Mouse (Mus musculus) kidney, postnatal 10 days (tissue): ENCODE data around the gene Otulin.

Source experiments
- DNase-seq: peaks from one replicate; pipeline ENCODE4 v3.0.0; 2021; ENCODE audit warnings: mixed read lengths

The Otulin gene

DNA sequence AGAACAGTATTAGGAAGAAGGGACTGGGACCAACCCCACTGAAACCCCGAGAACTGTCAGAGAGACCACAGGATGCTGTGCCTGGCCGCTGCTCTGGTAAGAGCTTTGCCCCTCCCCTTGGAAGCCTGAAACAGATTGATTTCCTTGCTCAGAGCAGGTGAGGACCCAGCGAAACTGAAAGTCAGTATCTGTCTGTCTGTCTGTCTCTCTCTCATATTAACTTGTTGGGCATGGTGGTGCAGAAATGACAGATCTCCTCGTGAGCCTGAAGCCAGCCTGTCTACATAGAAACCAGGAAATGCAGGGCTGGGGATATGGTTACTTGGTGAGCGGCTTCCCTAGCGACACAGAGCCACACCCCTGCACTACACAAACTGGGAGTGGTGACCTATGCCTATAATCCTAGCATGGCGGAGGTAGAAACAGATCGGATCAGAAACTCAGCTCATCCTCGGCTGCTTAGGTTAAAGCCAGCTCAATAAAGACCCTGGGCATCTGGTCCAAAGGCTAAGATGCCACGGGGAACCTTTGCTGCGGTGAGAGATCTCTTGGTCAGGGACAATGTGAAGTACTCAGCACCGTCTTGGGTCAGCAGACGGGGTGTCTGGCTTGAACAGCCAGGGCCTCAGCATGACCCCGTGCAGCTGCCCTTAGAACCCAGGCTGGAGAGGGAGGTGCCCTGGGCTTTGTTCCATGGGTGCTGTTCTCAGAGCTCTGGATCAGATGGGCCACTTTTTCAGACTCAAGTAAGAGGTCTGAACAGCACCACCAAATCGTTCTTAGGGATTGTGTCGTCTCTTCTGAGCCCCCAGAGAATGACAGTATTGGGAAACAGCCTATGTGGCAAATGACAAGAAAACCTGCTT lies 52.3 kb downstream of the Otulin start:
- no peak for DNase-seq

DNA sequence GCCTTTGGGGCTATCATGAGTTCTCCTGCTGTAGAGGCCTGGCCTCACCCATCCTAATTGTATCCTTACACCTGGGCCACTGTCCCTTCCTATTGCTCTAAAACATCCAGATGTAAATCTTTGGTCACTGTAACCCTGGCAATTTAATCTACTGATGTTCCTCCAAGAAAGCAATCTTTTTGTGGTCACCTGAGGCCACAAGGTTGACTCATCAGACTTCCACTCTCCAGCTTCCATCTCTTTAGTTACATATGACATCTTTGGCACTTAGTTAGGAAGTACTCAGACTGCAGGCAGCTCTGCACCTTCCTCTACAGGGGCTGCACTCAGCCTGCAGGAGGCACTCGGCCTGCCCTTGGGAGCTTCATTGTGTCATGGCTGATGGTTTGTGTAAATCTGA lies 53.6 kb downstream of the Otulin start:
- no peak for DNase-seq

DNA sequence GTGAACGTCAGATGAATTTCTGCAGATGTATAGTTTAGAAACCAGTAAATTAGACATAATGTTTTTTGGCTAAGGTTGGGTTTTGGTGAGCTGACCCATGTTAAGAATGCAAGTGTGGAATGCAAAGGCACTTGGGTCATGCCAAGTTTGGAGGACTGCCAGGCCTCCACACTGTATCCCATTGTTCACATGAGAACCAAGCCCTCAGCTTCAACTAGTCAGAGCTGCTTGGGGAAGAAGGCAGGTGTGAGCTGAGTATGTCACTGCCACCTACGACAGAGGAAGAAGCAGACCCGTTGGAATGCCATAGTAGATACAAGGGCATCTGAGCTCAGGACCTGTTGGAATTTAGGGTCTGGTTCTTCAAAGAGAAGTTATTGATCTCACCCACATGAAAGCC lies 54.6 kb downstream of the Otulin start:
- peak; percentile 30 for DNase-seq

DNA sequence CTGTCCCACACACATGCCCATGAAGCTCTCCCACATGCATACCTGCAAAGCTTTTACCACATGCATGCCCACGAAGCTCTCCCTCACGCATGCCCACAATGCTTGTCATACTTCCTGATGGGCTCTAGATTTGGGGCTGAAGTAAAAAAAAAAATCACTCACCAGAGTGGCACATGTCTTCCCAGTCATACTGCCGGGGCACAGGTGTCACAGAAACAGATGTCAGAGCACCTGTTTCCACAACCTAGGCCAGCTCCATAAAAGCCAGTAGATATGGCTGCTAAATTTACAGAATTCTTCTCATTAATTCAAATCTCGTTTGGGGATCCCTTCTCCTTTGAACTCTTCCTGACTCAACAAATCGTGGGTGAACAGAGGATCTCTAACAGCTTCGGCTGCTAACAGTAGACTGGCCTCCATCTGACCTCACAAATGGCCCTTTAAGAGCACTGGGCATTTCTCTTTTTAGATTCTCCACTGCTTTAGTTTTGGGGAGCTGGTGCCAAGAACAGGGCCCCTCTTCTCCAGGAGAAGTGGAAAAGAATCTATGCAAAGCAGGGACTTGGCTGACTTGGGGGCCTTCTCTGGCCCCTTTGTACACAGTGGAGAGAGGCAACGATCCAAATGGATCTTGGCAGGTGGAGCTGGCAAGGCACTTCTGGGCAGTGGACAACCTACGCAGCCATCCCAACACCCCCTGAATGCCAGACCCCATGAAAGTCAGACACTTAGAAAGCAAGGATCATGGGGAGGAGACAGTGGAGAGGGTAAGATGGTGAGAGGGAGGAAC lies 55.3 kb downstream of the Otulin start:
- no peak for DNase-seq

DNA sequence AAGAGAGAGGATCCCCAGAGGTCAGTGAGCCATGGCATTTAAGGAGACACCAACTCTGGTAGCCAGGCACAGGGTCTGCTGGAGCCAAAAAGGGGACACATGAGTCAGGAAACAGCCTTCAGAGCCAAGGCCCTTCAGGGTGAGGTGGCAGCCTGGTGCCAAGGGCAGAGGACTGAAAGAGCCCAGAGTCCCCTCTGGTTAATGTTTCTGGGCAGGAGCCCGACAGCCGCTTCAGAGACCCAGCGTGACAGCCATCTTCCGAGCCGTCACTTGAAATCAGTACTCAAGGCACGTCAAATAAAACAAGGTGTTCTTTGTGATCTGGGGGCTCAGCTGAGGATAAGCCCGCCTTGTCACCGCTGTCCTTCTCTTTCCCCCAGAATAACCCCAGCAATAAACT lies 59.3 kb downstream of the Otulin start:
- no peak for DNase-seq

DNA sequence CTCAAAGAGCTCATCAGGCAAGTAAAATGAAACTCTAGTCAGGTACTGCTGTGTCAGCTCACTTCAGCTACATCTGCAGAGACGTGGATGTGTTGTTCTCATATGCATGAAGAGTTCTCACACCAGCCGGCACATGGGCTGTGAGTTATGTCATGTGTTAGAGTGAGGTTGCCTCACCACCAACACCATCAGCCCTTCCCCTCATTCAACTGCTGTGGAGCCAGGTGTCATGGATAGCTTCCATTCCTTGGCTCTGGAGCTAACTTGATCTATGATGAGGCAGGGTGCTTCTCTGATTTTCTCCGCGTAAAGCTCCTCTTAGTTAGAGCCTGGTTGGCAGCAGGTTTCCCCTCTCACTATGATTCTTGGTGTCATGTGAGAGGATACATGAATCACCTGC lies 60.1 kb downstream of the Otulin start:
- DNase-seq: no peak

DNA sequence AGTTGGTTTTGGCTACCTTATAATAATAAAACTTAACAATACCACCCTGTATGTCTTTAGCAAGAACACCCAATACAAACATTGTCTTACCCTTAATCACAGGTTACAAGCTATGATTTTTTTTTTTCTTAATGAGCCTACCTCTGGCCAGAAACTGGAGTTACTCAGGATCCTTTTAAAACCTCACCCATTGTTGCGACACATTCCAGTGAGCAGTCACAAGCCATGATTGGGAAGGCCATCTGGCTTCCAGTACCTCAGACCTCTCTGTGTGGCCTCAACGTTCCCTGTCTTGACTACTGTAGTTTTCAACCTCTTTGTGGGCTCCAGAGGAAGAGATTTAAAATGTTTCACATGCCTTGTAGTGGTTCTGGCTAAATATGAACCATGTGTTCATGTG lies 60.6 kb downstream of the Otulin start:
- DNase-seq: no peak

DNA sequence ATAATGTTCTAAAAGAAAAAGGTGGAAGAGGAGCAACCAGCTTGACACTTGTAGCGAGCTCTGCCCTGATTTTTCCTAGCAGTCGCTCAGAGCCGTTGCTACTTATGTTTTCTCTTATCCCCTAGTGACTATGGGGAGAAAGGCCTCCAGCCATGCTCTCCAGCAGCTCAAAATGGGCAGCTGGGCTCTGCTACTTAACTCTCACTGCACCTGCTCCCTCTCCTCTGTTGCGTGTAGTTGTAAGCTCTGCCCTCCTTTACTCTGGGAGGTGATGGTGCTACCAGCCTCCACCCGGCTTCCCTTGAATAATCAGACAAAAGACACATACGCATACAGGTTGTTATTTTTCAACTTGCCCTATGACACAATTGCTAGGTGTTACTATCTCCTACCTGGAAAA lies 62.1 kb downstream of the Otulin start:
- DNase-seq: no peak

DNA sequence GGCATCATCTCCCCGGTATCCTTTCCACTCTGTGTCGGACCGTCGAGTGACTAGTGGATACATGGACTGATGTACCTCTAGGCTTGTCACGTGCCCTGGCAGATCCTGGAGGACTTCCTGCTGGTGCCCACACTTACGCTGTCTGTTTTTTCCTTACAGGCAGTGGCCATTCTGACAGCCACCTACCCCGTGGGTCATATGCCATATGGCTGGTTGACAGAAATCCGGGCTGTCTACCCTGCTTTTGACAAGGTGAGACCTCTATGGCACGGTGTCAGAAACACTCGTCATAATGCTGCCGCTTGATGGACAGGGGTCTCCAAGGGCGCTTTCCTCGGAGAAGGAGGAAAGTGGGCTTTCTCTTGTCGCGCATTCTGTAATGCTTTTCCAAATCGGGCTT lies 63.1 kb downstream of the Otulin start:
- no peak for DNase-seq

DNA sequence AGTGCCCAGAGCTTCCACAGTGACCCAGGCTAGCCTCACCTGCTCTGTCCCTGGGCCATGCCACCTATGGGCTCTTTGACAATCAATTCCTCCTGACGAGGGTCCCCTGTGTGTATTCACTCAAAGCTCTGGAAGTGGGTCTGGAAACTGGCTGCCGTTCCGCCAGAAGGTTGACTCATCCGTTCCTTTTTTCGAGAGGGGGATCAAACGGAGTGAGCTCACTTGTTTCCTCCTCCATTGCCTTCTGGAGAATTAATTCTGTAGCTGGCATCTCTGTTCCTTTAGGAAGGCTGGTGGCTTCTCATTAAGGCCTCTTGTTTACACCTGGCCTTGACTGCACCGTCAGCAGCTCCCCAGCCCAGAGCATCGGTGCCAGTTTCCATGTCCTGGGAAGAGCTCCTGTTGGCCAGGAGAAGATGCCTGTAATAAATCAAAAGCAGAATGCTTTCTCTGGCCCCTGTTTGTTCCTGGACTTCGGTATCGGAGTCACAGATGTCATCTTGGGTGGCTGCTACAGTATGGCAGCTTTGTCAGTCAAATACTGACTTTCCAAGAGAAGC lies 64.8 kb downstream of the Otulin start:
- no peak for DNase-seq

DNA sequence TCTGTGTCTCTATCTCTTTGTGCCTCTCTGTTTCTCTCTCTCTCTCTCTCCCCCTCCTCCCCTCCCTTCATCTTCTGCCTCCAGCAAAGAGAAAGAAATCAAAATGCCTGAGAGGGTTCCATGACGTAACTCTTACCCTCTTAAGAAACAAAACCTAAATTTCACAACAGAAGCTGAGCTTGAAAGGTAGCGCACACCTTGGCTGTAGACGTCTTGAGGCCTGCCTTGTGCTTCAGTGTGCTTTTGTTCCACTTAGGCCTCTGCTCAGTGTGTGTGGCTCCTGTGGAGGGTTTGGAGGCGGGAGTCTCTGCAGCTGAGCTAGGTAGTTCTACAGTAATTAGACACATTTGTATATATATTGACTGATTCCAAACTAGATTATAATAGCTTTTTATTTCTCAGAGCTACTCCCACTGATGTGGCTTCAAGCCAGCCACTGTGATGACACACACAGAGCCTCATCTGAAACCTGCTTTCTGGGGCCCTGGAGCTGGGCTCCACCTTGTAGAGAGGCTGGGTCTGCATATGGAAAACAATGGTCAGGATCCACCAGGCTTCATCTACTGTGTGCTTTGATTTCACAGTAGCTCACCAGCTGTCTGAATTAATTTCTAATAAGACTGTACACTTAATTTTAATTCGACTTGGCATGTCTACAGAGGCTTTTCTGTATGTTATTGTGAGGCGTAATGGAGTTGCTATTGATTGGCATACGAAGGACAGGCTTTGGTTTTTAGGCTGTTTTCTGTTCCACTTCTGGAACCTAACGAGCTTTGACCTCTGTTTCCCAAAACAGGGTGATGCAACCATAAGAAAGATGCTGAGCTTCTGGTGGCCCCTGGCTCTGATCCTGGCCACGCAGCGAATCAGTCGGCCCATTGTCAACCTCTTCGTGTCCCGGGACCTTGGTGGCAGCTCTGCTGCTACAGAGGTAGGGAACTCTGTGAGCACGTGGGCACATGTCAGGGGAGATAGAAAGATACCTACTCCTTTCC lies 66.1 kb downstream of the Otulin start:
- no peak for DNase-seq

DNA sequence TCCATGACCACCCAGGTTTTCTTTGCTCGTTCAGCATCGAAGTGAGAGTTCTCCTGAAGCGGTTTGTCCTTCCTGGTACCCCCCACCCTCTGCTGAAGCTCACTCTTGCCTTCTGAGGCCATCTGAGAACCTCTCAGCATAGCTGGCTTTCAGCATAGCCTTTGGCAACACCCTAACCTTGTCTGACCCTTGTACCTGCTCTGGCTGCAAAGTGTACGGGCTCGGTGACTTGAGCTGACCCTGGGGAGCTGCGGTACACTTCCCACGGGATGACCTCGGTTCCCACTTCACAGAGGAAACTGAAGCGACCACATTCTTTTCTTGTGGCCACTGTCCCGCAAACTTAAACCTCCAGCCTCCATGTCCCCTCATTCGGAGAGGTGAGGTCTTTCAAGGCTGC lies 70.2 kb downstream of the Otulin start:
- no peak for DNase-seq

DNA sequence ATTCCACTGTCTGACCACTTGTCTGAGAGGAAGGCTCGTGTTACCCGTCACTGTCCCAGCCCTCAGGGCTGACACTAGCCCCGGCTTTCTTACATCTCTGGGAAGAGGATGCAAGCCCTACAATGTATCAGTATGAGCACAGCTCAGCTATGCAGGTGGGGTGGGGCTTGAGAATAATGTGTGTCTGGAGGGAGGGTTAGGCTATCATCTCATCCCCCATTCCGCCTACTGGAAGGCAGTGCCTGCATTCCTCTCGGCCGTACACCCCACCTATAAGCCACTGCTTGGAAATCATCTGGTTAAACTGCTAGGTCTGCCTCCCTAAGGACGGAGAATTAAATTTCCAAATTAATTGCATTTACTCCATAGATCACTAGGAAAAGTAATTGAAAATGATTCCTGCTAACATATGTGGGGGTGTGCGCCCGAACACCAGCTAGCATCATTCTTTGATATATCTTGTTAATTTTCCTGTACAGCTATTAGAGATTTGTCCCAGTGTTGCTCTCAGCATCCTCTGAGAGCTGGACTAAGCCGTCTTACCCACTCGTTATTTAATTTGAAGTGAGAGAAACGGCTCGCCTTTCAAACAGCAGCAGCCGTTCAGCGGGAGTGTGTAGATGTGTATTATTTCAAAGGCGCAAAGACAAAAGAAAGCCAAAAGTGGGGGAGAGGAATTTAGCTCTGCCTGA lies 71.9 kb downstream of the Otulin start:
- DNase-seq: no peak

DNA sequence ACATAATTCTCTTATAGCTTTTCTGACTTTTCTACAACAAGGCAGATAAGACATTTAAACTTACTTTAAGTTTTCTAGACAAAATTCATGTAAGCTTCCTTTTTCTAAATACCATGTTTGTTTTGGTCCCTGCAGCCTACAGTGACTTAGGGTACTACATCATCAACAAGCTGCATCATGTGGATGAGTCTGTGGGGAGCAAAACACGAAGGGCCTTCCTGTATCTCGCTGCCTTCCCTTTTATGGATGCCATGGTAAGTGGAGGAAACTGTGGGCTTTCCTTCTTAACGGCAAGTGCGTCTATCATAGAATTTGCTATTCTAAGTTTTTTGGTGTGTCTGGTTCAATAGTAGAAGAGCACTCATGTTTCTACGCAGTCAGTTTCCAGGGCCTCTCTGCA lies 76.9 kb downstream of the Otulin start:
- DNase-seq: no peak

DNA sequence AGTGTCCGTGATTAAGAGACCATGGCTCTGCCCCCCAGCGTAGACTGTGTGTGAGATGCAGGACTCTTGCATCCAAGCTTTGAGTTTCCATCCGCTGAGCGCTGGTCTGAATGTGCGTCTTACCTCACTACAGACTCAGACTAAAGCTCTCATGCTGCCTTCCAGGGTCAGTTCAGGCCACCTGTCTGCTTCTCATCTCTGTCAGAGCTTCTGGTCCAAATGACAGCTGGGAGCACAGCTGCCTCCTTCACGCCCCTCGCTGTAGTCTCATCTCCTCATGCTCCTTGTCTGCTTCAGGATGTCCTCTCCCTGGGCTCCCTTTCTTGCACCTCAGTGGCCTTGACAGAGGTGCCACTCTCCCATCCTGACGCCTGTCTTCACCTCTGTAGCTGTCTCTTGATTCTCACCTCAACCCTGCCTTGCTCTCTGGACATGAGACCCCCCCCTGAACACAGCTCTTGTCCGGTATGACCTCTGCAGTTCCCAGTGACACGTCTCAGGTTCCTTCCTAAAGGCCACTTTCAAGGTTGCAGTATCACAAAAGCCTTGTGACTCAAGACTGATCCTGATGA lies 78.3 kb downstream of the Otulin start:
- no peak for DNase-seq

DNA sequence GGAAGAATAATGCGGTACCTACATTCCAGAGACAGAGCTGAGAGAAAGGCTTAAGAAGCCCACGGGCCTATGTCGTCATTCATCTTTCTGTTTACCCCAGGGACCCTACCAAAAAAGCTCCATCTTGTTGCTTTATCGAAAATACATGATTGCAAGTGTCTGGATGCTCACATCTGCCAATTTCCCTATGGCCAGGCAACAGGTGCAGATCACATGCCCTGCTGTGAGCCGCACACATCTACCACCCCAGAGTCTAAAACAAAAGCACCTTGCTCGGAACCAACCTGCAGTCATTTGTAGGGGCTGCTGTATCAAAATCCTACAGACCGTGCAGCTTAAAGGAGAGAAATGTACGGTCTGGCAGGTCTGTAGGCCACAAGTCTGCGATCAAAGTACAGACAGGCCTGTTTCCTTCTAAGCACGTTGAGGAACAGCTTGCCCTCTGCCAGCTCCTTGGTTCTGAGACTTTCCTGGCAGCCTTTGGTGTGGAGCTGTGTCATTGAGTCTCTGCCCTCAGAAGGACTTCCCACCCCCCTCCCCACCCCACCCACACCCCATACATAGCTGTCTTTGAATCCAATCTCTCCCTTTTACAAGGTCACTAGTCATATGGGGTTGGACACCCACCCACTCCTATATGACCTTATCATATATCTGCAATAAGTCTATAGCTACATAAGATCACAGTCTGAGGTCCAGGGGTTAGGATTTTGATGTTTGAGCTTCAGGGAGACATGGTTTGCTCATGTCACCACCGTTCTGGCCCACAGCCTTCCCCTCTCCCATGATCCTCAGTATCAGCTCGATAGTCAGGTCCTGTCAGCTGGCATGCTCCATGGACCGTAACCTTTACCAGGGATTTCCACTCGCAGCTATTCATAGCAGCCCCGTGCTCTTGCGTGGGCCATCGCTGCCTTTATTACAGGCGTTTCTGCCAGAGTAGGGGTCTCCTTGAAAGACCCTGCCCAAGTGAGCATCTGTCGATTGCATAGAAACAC lies 79.1 kb downstream of the Otulin start:
- no peak for DNase-seq

DNA sequence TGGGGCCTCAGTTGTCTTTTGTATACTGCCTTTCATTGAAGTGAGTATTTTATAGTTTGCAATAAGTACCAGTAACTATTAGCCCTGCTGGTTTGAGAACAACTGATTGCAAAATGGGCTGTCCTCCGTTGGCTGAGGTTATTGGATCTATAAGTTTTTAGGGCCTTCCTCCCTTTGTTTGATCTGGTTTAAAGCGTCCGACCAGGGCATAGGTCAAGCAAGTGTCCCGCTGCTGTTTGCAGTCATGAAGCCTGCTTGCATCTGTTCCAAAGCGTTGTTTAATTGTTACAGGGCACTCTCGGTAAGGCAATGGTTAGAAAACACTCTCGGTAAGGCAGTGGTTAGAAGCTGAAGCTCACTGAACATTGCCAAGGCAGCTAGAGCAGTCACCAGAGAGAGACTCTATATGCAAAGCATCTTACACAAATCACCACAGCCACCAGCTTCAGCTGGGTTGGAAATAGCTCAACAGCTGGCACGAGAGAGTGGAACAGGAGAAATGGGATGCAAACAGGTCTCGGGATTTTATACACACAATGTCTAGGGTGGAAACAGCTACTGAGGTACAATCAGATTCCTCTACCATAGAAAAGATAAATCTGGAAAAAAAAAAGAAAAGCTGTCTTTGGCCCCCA lies 80.0 kb downstream of the Otulin start:
- no peak for DNase-seq

DNA sequence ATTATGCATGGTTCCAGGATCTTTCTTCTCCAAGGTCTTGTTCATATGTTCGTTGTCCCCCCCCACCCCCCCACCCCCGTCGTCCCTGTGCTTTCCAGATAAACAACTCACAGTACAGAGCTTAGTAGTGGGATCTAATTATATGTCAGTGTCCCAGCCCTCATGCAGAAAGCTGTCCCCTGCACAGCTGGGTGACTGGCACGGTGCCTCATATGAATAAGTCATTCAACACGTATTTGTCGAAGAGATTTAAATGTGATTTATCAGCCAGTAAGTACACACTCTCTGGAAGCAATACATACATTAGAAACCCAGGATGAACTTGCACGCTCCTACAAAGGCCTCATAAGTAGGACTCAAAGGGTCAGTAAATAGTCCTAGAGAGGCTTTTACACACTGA lies 80.6 kb downstream of the Otulin start:
- peak; percentile 34 for DNase-seq

DNA sequence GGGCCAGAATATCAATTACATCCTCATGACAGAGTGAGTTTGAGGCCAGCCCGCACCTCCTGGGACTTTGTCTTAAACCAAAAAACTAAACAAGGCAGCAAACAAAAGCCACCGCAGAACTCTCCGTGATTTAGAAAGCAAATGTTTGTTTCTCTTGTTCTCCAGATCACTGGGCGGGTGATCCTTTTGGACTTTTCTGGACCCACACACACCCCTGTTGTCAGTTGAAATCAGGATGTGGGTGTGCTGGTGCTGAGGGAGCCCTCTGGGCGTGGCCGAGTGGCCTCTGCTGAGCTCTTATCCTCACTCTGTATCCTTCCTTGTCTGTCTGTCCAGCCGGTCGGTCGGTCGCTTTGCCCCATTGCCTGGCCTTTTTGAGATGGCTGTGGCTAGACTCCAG lies 81.4 kb downstream of the Otulin start:
- DNase-seq: no peak

DNA sequence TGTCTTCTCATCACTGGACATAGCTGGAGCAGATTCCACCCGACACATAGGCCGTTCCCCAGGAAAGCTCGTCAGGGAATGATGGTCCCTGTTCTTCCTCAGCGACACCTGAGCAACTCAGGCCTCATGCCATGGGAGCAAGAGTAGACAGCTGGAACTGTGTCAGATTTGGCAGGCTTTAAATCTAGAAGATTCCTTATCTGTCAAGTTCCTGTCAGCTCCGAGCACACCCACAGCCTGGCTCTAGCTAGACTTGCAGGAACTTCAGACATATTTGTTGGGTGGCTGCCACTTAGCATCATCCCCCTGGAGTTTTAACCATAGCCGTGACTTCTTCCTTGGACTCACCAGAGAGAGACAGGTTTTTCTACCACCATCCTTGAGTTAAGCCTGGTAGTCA lies 82.4 kb downstream of the Otulin start:
- no peak for DNase-seq
